Mouse (Mus musculus): ENCODE data around the gene Scamp4. TPM values are rescaled to one million over a fixed set of nuclear protein-coding genes. Genes with fewer than 3 reads are reported as not detected.

Scamp4 gene
- 25.8 and 44.5 TPM in 2 replicates for total RNA-seq (2014; rRNA removed; ENCODE audit: low replicate concordance)
- polyA plus RNA-seq (2015; fragmentation: Nextera tagmentation; extraction: Ambion mirVana), result 39.2 and 39.8 TPM in 2 replicates

DNA sequence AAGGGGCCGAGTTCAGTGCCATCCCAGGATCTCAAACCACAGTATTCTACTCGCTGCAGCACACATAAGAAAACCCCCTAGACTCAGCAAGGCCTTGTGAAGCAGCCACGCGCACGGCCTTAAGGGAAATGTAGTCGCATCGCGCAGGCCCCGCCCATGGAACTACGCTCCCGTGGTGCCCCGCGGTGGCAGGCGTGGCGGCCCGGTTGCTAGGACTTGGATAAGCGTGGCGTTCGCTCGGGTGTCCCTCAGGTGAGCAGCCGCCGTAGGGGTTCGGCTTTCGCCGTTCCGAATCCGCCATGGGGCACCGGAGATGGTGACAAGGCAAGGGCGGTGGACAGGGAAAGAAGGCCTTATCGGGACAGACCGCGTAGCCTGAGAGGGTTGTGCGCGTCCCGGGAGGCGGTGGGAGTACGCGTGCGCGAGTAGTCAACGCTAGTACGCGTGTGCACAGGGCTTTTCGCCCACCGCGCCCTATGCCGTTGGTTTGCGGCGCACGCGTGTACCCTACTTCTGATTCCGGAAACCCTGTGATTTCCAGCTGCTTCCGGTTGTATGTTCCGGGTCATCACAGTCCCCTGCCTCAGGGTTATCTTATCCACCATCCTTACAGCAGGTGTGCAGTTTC lies at the start of gene Scamp4, which contains the start of gene Adat3:
TSS of gene Scamp4 (plus strand) at position 175 of the 628 bp plus-strand sequence.
TSS of gene Adat3 (plus strand) at position 183 of the 628 bp plus-strand sequence.
- TF ChIP-seq CTCF (IDR thresholded peaks at IDR 0.05; ENCODE audit: low read depth) (no peak), EP300 (IDR thresholded peaks at IDR 0.05; ENCODE audit: low read depth) (peak; percentile 77)
- Histone ChIP-seq H3K27me3 (ENCODE audit: control insufficient read depth, insufficient read depth, low read length) (no peaks in the 10 kb centered on the region), H3K9ac (replicated peaks; ENCODE audit: low read depth, low read length) (peak within 1 kb of the TSS; percentile 51), H3K4me3 (ENCODE audit: low read depth, low read length) (peak within 1 kb of the TSS; percentile 81), H3K36me3 (replicated peaks; ENCODE audit: control insufficient read depth, insufficient read depth, low read length) (peaks cover 16% of the 10 kb centered on the region), H3K9me3 (replicated peaks; ENCODE audit: control insufficient read depth, low read length) (no peaks in the 10 kb centered on the region), H3K4me2 (ENCODE audit: low read depth, low read length) (peak within 1 kb of the TSS; percentile 81), H3K4me1 (ENCODE audit: control insufficient read depth, insufficient read depth) (peaks cover 10% of the 10 kb centered on the region), H3K27ac (ENCODE audit: low read depth) (peak within 1 kb of the TSS; percentile 83)
- under 1% methylated on average over 54 of the region's 54 CpGs for WGBS
- peak; percentile 93 for DNase-seq (ENCODE audit: low spot score)
- peak; percentile 96 for ATAC-seq (ENCODE audit: insufficient read depth, low read depth)

DNA sequence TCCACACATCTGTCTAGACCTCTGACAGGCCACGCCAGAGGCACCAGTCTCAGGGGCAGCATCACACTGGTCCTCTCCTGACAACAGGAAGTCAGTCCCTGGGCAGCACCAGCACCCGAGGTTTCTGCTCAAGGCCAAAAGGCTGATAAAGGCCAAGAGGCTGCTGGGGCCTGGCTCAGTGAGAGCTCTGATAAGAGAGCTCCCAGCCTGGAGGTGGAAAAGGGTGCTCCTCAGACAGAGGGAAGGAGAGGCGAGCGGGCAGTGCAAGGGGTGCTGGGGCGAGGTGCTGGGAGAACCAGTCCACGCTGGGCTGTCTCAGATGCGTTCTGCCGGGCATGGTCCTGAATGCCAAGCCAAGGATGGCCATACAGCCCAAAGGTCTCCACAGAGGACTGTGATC lies 49.1 kb upstream of the Scamp4 start:
- no peak for DNase-seq (ENCODE audit: low spot score)
- no peak overlapping the region for H3K4me3 ChIP-seq (ENCODE audit: low read depth, low read length)
- H3K36me3 ChIP-seq (replicated peaks; ENCODE audit: control insufficient read depth, insufficient read depth, low read length), result peaks cover 21% of the 10 kb centered on the region
- H3K4me1 ChIP-seq (ENCODE audit: control insufficient read depth, insufficient read depth), result peaks cover 19% of the 10 kb centered on the region
- H3K4me2 ChIP-seq (ENCODE audit: low read depth, low read length), result no peak overlapping the region
- H3K9me3 ChIP-seq (replicated peaks; ENCODE audit: control insufficient read depth, low read length), result no peaks in the 10 kb centered on the region
- H3K27me3 ChIP-seq (ENCODE audit: control insufficient read depth, insufficient read depth, low read length), result no peaks in the 10 kb centered on the region
- no peak for ATAC-seq (ENCODE audit: insufficient read depth, low read depth)
- no peak for TF ChIP-seq CTCF (IDR thresholded peaks at IDR 0.05; ENCODE audit: low read depth)
- TF ChIP-seq EP300 (IDR thresholded peaks at IDR 0.05; ENCODE audit: low read depth), result no peak
- H3K9ac ChIP-seq (replicated peaks; ENCODE audit: low read depth, low read length), result no peak overlapping the region
- WGBS, result 52% methylated on average over 8 of the region's 8 CpGs
- H3K27ac ChIP-seq (ENCODE audit: low read depth), result no peak overlapping the region

DNA sequence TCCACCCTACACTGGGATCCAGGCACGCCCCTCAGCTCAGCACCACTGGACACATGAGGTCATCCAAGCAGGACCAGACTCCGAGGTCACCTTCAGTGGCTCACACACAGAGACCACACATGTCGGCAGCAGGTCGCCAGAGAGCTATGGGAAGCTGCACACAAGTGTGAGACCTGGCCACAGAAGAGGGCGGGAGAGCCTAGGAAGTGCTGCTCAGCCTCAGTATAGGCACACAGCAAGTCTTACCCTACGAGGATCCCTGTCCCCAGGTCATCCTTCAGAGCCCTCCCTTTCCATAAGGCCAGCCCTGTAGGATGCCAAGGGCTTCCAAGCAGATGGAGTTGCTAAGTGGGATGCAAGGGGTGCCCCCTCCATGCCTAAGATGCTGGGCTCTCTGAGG lies 48.7 kb upstream of the Scamp4 start:
- Histone ChIP-seq H3K36me3 (replicated peaks; ENCODE audit: control insufficient read depth, insufficient read depth, low read length) (peaks cover 19% of the 10 kb centered on the region), H3K4me3 (ENCODE audit: low read depth, low read length) (no peak overlapping the region), H3K27ac (ENCODE audit: low read depth) (no peak overlapping the region), H3K4me2 (ENCODE audit: low read depth, low read length) (no peak overlapping the region), H3K9ac (replicated peaks; ENCODE audit: low read depth, low read length) (no peak overlapping the region), H3K4me1 (ENCODE audit: control insufficient read depth, insufficient read depth) (peaks cover 19% of the 10 kb centered on the region), H3K27me3 (ENCODE audit: control insufficient read depth, insufficient read depth, low read length) (no peaks in the 10 kb centered on the region), H3K9me3 (replicated peaks; ENCODE audit: control insufficient read depth, low read length) (no peaks in the 10 kb centered on the region)
- no peak for DNase-seq (ENCODE audit: low spot score)
- 0 out of 2 replicates have a peak, but pooled peaks have one; percentile 21 for ATAC-seq (ENCODE audit: insufficient read depth, low read depth)
- TF ChIP-seq CTCF (IDR thresholded peaks at IDR 0.05; ENCODE audit: low read depth) (no peak), EP300 (IDR thresholded peaks at IDR 0.05; ENCODE audit: low read depth) (no peak)
- WGBS, result 58% methylated on average over 6 of the region's 6 CpGs

DNA sequence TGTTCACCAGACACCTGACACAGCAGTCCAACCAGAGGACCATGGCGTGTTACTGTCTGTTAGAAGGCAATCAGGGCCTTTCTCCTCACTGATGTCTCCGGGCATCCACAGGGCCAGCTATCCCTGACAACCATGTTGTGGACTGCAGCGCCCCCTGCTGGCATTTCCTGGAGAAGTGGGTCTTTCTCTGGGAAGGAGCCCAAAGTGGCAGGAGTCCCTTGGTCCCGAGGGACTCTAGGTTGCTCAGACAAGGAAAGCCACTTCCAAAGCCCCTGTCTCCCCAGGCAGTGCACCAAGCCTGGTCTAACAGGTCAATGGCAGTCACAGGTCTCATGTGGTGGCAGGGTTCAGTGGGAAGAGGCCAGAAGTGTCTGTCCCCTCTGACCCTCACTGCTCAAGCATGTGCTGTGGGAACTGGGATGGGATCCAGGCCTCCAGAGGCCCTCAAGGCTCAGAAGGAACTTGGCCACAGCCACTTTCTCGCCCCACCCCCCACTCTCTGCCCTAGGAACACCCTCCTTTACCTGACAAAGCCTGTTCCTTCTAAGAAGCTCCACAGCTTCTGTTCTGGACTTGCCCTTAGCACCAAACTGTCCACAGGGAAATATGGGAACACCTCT lies 45.2 kb upstream of the Scamp4 start:
- ATAC-seq (ENCODE audit: insufficient read depth, low read depth) (no peak), DNase-seq (ENCODE audit: low spot score) (peak; percentile 60)
- Histone ChIP-seq H3K4me2 (ENCODE audit: low read depth, low read length) (no peak overlapping the region), H3K27ac (ENCODE audit: low read depth) (no peak overlapping the region), H3K9ac (replicated peaks; ENCODE audit: low read depth, low read length) (no peak overlapping the region), H3K4me3 (ENCODE audit: low read depth, low read length) (no peak overlapping the region), H3K9me3 (replicated peaks; ENCODE audit: control insufficient read depth, low read length) (no peaks in the 10 kb centered on the region), H3K27me3 (ENCODE audit: control insufficient read depth, insufficient read depth, low read length) (no peaks in the 10 kb centered on the region), H3K4me1 (ENCODE audit: control insufficient read depth, insufficient read depth) (peaks cover 27% of the 10 kb centered on the region), H3K36me3 (replicated peaks; ENCODE audit: control insufficient read depth, insufficient read depth, low read length) (no peaks in the 10 kb centered on the region)
- TF ChIP-seq CTCF (IDR thresholded peaks at IDR 0.05; ENCODE audit: low read depth) (peak; percentile 68), EP300 (IDR thresholded peaks at IDR 0.05; ENCODE audit: low read depth) (no peak)
- 22% methylated on average over 5 of the region's 5 CpGs for WGBS

GRCm38 (mm10) chr10:80559431-80559830 lies 43.2 kb upstream of the Scamp4 start:
- H3K4me2 ChIP-seq (ENCODE audit: low read depth, low read length), result no peak overlapping the region
- ATAC-seq (ENCODE audit: insufficient read depth, low read depth) (no peak), DNase-seq (ENCODE audit: low spot score) (no peak)
- WGBS, result 86% methylated on average over 7 of the region's 7 CpGs
- H3K9ac ChIP-seq (replicated peaks; ENCODE audit: low read depth, low read length), result no peak overlapping the region
- H3K4me1 ChIP-seq (ENCODE audit: control insufficient read depth, insufficient read depth), result peaks cover 14% of the 10 kb centered on the region; the same call in 1 of the 2 replicates
- no peak for TF ChIP-seq CTCF (IDR thresholded peaks at IDR 0.05; ENCODE audit: low read depth)
- no peak for TF ChIP-seq EP300 (IDR thresholded peaks at IDR 0.05; ENCODE audit: low read depth)
- H3K27me3 ChIP-seq (ENCODE audit: control insufficient read depth, insufficient read depth, low read length), result no peaks in the 10 kb centered on the region
- H3K9me3 ChIP-seq (replicated peaks; ENCODE audit: control insufficient read depth, low read length), result no peaks in the 10 kb centered on the region
- no peaks in the 10 kb centered on the region for H3K36me3 ChIP-seq (replicated peaks; ENCODE audit: control insufficient read depth, insufficient read depth, low read length)
- H3K4me3 ChIP-seq (ENCODE audit: low read depth, low read length), result no peak overlapping the region
- no peak overlapping the region for H3K27ac ChIP-seq (ENCODE audit: low read depth)
